Mouse (Mus musculus) kidney, adult 2 months (tissue): ENCODE data around the gene Elfn2. TPM values are rescaled to one million over a fixed set of nuclear protein-coding genes. Genes with fewer than 3 reads are reported as not detected.

Experiments used
- DNase-seq: peaks from one replicate; pipeline ENCODE4 v3.0.0; 2021
- H3K27ac ChIP-seq: fragments of 200-500 bp; 2 replicates; pipeline ENCODE4 v1.5.1; 2012; ENCODE audit warnings: low read depth, low read length, control low read depth, inconsistent platforms; ENCODE audit not compliant: insufficient read depth
- H3K27me3 ChIP-seq: fragments of 200-500 bp; replicated peaks from 2 replicates; pipeline ENCODE4 v1.6.1; 2012; ENCODE audit warnings: mild to moderate bottlenecking, moderate library complexity, low read length, inconsistent platforms; ENCODE audit not compliant: control insufficient read depth, insufficient read depth
- H3K36me3 ChIP-seq: fragments of 200-500 bp; 2 replicates; pipeline ENCODE4 v1.6.1; 2012; ENCODE audit warnings: mild to moderate bottlenecking, moderate library complexity, low read length, inconsistent platforms; ENCODE audit not compliant: control insufficient read depth, insufficient read depth
- H3K4me1 ChIP-seq: fragments of 200-500 bp; 2 replicates; pipeline ENCODE4 v1.6.1; 2011; ENCODE audit warnings: low read length; ENCODE audit not compliant: control insufficient read depth, insufficient read depth
- H3K4me3 ChIP-seq: fragments of 200-500 bp; 2 replicates; pipeline ENCODE4 v1.5.1; 2011; ENCODE audit warnings: mild to moderate bottlenecking, low read depth, low read length, control low read depth; ENCODE audit not compliant: insufficient read depth
- CTCF ChIP-seq: fragments of 200-500 bp; conservative IDR thresholded peaks from 2 replicates; pipeline ENCODE4 v1.5.1; 2011; ENCODE audit warnings: low read depth, mild to moderate bottlenecking, control low read depth, low read length, moderate library complexity, mixed read lengths; ENCODE audit not compliant: insufficient read depth, insufficient read length
- POLR2A ChIP-seq: fragments of 200-500 bp; IDR thresholded peaks from one replicate; pipeline ENCODE4 v1.6.1; 2011; ENCODE audit warnings: low read depth, low read length, control low read depth
- WGBS: fragments of 180-500 bp; shearing (Covaris S2); methylation state at CpG from one replicate; pipeline ENCODE4 v1.1.7; 2018; 5-methylcytosine and 5-hydroxymethylcytosine counted together
- polyA plus RNA-seq: library from polyadenylated mRNA; depleted of rRNA; stranded (reverse); fragments of >200 nt; gene quantifications from 2 replicates; pipeline ENCODE4 v1.2.3, GENCODE M21; 2012

The Elfn2 gene
- polyA plus RNA-seq, 1 experiment, result 0.03 TPM

GRCm38 (mm10) chr15:78740662-78741061 is 22.1 kb upstream of the Elfn2 start:
- no peak overlapping the region for H3K27ac ChIP-seq
- DNase-seq, result no peak
- no peaks in the 10 kb centered on the region for H3K27me3 ChIP-seq
- TF ChIP-seq CTCF (no peak), POLR2A (no peak)
- H3K4me3 ChIP-seq, result no peak overlapping the region
- no peaks in the 10 kb centered on the region for H3K4me1 ChIP-seq
- 54% methylated on average over 12 of the region's 12 CpGs for WGBS
- H3K36me3 ChIP-seq, result no peaks in the 10 kb centered on the region

- Histone ChIP-seq H3K4me3 (no peak overlapping the region), H3K27ac (no peak overlapping the region), H3K27me3 (no peaks in the 10 kb centered on the region), H3K4me1 (no peaks in the 10 kb centered on the region), H3K36me3 (no peaks in the 10 kb centered on the region)
- DNase-seq, result no peak
- WGBS, result 53% methylated on average over 6 of the region's 6 CpGs
- no peak for TF ChIP-seq CTCF
- no peak for TF ChIP-seq POLR2A
Measured at GRCm38 (mm10) chr15:78737146-78737545, 18.6 kb upstream of the Elfn2 start.

GRCm38 (mm10) chr15:78736681-78737100 is 18.1 kb upstream of the Elfn2 start:
- DNase-seq, result no peak
- H3K36me3 ChIP-seq, result no peaks in the 10 kb centered on the region
- H3K27ac ChIP-seq, result no peak overlapping the region
- no peak overlapping the region for H3K4me3 ChIP-seq
- no peaks in the 10 kb centered on the region for H3K27me3 ChIP-seq
- WGBS, result 24% methylated on average over 7 of the region's 7 CpGs
- TF ChIP-seq POLR2A (no peak), CTCF (no peak)
- H3K4me1 ChIP-seq, result no peaks in the 10 kb centered on the region

GRCm38 (mm10) chr15:78736181-78736579 is 17.6 kb upstream of the Elfn2 start:
- Histone ChIP-seq H3K27ac (no peak overlapping the region), H3K4me1 (no peaks in the 10 kb centered on the region), H3K4me3 (no peak overlapping the region), H3K36me3 (no peaks in the 10 kb centered on the region), H3K27me3 (no peaks in the 10 kb centered on the region)
- WGBS, result 34% methylated on average over 3 of the region's 3 CpGs
- TF ChIP-seq CTCF (no peak), POLR2A (no peak)
- DNase-seq, result no peak

- no peaks in the 10 kb centered on the region for H3K36me3 ChIP-seq
- H3K4me1 ChIP-seq, result no peaks in the 10 kb centered on the region
- H3K4me3 ChIP-seq, result no peak overlapping the region
- peak; percentile 57 for DNase-seq
- no peak for TF ChIP-seq POLR2A
- TF ChIP-seq CTCF, result no peak
- WGBS, result 22% methylated on average over 17 of the region's 17 CpGs
- no peak overlapping the region for H3K27ac ChIP-seq
- H3K27me3 ChIP-seq, result no peaks in the 10 kb centered on the region
Measured at GRCm38 (mm10) chr15:78735431-78736180, 17.0 kb upstream of the Elfn2 start.

- no peaks in the 10 kb centered on the region for H3K27me3 ChIP-seq
- no peak overlapping the region for H3K27ac ChIP-seq
- H3K4me1 ChIP-seq, result no peaks in the 10 kb centered on the region
- no peaks in the 10 kb centered on the region for H3K36me3 ChIP-seq
- TF ChIP-seq POLR2A, result no peak
- TF ChIP-seq CTCF, result no peak
- H3K4me3 ChIP-seq, result no peak overlapping the region
- 75% methylated on average over 4 of the region's 4 CpGs for WGBS
- no peak for DNase-seq
Measured at GRCm38 (mm10) chr15:78731830-78732229, 13.3 kb upstream of the Elfn2 start.

GRCm38 (mm10) chr15:78730315-78731049 is 11.9 kb upstream of the Elfn2 start:
- Histone ChIP-seq H3K27ac (no peak overlapping the region), H3K4me3 (no peak overlapping the region), H3K4me1 (no peaks in the 10 kb centered on the region), H3K36me3 (no peaks in the 10 kb centered on the region), H3K27me3 (no peaks in the 10 kb centered on the region)
- TF ChIP-seq CTCF, result no peak
- TF ChIP-seq POLR2A, result no peak
- DNase-seq, result no peak
- 78% methylated on average over 12 of the region's 12 CpGs for WGBS
